Mouse (Mus musculus): ENCODE results near the gene Shisa7. TPM values are rescaled to one million over a fixed set of nuclear protein-coding genes. Genes with fewer than 3 reads are reported as not detected.
"Not testable (repeated sequence)": the region's sequence is repeated elsewhere in the genome, so short reads cannot be mapped to it uniquely, and the experiment has no call there.

Shisa7 gene
- total RNA-seq, 2 experiments from 2014 or later = 132 to 182 TPM

DNA sequence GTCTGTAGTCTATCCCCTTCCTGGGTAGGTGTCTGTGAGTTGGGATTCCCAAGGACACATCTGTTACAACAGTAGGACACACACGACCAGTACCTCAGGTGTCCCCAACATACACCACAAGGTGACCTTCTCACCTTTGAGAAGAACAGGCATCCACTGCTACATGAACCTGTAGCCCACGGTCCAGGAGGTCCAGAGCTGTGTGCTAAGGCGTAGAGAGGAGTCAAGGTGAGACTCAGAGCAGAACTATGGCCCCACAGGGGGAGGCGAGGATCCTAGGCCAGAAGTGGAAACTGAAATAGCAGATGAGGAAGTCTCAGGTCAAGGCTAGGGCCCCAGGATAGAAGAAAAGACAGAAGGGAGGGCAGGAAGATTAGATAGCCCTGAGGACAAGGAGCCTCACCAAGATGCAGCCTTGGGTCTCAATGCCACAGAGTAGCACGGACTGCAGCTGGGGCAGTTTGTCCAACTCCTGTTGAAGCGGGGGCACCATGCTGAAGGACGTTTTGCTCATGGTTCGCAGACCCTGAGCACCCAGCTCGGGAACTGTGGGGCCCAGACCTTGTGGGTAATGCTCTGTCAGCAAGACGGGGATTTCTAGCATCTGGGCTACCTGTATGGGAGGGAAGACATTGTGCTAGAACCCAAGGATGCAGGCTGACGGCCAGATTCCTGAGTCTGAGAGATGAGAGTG lies 6.3 kb upstream of the Shisa7 start:
- no peak for DNase-seq (ENCODE audit: extremely low spot score in 1 of 2, low spot score in 1 of 2)

DNA sequence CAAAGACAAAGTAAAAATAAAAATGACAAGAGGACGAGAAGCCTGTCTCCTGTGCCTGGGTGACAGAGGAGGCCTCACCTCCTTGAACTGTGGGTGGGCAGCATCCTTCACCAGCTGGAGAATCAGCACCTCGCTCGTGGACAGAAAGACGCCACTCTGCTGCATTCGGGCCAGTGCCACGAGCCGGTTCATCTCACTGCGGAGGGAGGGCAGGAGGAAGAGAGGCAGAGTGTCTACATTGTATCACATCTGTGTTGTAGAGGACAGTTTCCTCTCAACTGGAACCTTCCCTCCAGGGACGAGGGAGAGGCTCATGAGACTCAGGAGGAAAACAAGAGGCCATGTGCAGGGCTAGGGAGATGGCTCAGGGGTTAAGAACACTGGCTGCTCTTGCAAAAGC lies 4.9 kb upstream of the Shisa7 start:
- no peak for DNase-seq (ENCODE audit: extremely low spot score in 1 of 2, low spot score in 1 of 2)

DNA sequence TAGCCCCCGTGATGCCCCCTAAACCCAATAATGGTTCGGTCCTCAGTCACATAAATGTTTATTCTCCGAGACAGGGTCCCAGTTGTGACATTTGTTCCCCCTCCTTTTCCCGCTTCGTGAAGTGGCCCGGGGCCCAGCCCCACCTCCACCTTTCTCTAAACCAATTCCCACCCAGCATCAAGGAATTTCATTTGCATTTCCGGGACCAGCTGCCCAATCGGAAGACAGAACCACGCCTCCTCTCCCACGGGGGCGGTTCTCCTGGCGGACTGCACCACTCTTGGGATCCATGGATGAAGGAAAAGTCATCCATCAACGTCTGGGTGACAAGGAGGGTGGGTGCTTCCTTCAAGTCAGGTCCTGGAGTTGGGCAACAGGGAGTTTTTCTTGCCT lies 417 bp upstream of the Shisa7 start:
- peak; percentile 68 to 73 for DNase-seq (ENCODE audit: extremely low spot score in 1 of 2, low spot score in 1 of 2)

DNA sequence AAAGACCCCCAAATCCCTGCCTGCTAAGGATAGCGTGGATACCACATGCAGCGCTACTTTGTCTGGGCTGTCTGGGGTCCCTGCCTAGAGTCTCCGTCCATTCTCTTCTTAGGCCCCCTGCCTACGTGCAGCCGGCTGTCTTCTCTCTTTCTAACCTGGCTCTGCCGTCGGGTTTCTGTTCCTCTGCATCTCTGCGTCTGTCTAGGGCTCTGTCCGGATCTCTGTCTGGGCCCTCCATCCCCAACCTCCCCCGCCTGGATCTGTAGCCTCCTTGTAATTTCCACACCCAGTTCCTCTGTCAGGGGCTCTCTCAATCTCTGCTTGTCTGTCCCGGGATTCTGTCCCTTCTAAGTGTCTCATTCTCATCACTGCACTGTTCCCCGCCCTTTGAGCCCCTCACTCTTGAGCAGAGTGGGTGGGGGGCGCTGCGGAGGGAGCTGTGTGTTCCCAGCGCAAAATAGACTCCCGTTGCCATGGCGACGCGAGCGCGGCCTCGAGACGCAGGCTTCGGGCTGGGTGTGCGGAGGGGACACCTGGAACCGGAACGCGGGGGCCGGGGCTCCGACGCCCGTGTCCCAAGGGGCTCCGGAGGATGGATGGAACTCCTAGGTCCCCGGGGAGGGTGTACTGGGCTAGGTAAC lies 772 bp downstream of the Shisa7 start:
- peak; percentile 71 to 75 for DNase-seq (ENCODE audit: extremely low spot score in 1 of 2, low spot score in 1 of 2)

DNA sequence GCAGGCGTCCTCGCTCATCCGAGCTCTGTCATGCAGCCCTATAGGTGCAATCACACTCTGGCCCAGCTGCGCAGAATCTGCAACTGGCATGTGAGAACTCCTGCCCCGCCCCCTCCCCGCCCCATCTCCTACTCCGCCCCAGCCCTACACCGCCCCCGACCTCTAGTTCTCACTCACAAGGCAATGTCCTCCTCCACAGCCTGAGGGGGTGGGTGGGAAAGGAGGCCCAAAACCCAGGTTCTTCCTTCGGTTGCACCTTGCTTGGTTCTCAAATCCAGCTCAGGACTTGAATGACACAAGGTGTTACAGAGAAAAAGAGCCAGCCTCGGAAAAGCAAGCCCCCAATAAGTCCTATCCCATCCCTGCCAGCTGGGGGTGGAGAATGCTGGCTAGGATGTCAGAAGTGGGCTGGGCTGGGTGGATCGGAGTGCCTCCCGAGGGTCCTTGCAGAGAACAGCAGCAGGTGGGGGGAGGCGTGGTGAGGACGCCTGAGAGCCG lies 1.8 kb downstream of the Shisa7 start:
- DNase-seq (ENCODE audit: extremely low spot score in 1 of 2, low spot score in 1 of 2) = peak; percentile 30 to 39

DNA sequence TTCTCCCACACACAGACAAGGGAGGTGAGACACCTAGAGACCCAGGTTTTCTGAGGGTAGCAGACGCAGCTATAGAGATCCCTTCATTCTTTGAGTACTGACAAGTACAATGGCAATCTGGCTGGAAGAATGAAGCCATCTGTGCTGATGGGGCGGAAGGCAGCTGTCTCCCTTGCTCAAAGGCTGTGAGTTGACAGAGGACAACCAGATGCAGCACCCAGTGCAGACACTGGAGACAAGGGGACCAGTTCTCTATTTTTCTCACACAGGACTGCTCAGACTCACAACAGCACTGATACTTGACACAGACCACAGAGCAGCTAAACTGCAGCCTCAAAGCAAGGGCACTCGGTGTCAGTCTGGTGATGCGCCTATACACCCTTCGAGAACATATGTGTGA lies 2.4 kb downstream of the Shisa7 start:
- DNase-seq (ENCODE audit: extremely low spot score in 1 of 2, low spot score in 1 of 2) = peak in 1 of 2 experiments; percentile 35

DNA sequence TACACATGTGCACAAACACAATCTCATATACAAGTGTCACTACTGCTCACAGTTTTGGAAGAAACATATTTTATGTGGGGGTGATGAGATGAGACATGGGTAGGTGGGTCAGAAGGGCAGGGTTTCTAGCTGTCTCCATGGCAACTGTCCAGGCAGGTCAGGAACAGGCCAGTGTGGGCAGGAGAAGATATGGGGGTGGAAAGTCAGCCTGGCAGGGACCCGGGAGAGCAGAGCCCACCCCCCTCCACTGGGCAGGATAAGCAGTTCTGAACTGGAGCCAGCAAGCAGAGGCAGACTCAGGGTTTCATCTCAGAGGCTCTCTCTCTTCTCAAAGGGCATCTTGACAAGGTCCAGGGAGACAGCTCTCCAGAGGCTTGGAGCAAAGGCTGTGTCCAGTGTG lies 6.9 kb downstream of the Shisa7 start:
- no peak for DNase-seq (ENCODE audit: extremely low spot score in 1 of 2, low spot score in 1 of 2)

DNA sequence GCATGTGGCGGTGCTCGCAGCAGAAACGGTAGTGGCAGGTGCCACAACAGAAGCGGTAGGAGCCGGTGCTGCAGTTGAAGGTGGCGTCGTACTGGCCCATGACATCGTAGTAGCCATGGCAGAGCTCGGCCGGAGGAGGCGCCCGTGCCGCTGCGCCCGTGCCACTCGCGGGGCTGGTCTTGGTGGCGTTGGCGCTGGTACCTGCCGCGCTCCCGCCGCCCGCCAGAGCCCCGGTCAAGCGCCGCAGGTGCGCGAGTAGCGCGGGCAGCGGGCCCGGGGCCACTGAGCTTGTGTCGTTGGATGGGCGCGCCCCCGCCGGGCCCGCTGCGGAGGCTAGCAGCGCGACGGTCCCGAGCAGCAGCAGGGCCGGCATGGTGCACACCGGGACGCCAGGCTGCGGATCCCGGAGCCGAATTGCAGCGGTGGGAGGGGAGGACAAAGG lies 8.1 kb downstream of the Shisa7 start:
- DNase-seq (ENCODE audit: extremely low spot score in 1 of 2, low spot score in 1 of 2) = no peak

DNA sequence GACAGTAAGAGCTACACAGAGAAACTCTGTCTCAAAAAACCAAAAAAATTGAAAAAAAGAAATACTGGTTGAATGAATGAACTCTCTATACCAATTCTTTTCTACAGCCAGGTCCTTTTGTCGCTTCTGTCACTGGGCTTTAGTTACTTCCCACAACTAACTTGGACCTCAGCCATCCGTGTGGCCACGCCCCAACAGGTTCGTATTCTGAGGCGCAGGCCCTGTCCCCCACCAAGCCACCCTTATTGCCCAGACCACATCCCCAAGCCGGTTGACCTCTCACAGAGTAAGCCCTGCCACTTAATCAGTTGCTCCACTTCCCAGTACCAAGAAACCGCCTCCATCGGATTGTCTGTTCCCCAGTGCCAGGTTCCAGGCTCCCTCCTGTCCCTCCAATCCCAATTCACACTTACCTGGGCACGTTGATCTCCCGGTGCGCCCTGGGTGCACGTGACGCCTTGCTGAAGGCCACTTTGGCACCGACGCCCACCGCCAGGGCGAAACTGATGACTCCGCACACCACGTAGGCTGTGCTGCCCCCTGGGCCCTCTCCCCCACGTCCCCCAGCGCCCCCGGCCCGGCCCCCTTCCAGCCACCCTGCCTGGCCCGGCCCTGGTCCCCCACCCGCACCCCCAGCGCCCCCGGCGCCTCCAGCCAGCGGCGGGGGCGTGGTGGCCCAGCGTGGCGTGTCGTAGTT lies 8.7 kb downstream of the Shisa7 start:
- no peak for DNase-seq (ENCODE audit: extremely low spot score in 1 of 2, low spot score in 1 of 2)

DNA sequence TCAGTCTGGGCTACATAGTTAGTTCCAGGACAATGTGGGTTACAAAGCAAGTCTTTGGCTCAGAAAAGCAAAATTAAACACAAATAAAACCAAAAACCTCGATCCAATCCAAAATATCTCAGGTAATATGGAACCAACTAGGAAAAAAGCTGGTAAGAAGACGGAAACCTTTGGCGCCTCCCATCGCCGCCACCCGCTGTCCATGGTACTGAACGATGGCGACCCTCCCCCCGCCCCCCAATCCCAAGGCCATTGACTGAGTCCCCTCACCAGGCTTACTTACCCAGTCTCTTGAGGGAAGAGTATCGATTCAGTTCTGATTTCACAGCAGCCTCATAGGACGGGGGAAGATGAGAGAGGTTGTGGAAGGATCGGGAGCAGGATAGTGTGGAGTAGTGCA lies 14.0 kb downstream of the Shisa7 start:
- no peak for DNase-seq (ENCODE audit: extremely low spot score in 1 of 2, low spot score in 1 of 2)

DNA sequence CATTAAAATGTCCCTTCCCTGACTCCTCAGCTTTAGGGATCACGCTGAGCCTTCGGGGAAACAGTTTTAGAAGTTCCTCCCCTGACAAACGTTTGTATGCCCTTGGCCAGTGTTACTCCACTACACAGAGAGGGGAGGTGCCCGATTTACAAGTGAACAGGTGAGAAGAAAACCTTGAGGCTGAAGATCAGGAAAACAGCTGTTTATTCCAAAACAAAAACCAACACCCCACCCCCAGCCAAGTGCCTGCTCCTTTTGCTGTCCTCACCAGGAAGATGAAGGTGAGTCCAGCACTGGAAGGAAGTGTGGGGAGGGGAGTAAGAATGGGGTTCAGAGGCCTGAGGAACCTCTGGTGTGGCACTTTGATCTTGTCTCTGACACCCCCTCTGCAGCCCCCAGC lies 19.1 kb downstream of the Shisa7 start:
- no peak for DNase-seq (ENCODE audit: extremely low spot score in 1 of 2, low spot score in 1 of 2)

DNA sequence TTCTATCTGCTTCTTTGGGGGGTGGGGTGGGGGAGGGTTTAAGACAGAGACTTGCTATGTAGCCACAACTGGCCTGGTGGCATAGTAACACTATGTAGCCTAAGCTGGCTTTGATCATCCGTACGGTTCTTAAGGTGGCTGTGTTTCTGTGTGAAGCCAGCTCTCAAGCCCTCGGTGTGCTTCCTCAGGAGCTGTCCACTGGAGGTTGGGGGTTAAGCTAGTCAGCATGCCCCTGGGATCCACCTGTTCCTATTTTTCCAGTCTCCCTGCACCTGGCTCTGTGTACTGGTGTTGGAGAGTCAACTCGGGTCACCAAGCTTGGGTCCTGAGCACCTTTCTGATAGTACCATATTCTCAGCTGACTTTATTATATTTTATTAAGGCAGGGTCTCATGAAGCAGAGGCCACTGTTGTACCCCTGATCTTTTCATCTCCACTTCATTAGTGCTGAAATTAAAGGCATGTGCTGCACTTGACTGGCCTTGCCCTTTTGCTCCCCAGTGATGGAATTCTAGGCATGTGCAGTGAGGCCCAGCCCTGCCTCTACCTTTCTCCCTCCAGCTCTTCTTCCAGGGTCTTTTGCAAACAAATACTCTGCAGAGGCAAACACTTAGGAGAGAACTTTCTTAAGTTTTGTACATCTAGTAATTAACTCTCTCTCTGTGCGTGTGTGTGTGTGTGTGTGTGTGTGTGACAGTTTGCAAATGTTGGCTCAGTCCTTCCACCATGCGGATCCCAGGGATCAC lies 22.2 kb downstream of the Shisa7 start:
- DNase-seq (ENCODE audit: extremely low spot score in 1 of 2, low spot score in 1 of 2) = no peak

DNA sequence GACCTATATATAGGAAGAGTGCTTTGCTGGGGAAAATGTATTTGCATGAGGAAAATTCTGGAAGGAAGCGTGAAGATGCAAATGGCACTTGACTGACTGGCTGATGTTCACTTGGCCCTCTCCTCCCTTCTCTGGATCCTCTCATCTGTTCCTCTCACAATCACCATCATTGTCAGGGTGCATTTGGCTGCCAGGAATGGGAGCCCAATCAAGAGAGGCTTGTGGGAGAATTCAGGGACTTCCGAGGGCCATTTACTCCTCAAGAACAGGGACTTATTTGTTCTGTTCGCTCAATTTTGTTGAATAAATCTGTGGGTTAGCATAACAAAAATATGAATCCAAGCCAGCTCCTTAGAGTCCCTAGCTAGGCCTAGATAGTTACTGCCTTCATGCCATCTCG lies 22.8 kb downstream of the Shisa7 start:
- no peak for DNase-seq (ENCODE audit: extremely low spot score in 1 of 2, low spot score in 1 of 2)

DNA sequence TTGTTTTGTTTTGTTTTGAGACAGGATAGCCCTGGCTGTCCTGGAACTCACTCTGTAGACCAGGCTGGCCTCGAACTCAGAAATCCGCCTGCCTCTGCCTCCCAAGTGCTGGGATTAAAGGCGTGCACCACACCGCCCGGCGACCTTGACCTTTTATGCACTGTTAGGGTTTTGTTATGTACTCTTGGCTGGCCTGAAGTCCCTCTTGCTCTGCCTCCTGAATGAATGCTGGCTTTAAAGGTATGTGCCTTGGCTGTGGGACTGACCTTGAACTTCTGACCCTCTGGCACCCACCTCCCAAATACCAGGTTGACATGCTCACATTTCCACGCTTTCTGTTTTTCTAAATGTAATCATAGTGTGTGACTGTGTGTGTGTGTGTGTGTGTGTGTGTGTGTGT lies 23.6 kb downstream of the Shisa7 start:
- not testable (repeated sequence) for DNase-seq (ENCODE audit: extremely low spot score in 1 of 2, low spot score in 1 of 2)

DNA sequence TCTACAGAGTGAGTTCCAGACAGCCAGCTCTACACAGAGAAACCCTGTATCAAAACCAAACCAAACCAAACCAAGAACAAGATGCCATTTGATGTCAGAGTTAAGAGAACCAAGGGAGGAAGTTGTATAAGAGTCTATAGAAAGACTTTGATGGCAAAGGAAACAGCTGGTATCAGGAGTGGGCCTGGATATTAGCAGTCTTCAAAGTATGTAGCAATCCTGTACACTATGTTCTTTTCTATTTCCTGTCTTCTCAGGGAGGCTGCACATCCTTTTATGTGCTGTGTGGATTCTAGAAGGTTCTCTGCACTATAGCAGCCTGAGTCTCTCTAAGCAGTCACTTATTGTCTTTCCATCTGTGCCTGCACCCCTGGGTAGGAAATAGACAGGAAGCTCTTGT lies 27.9 kb downstream of the Shisa7 start:
- DNase-seq (ENCODE audit: extremely low spot score in 1 of 2, low spot score in 1 of 2) = no peak

DNA sequence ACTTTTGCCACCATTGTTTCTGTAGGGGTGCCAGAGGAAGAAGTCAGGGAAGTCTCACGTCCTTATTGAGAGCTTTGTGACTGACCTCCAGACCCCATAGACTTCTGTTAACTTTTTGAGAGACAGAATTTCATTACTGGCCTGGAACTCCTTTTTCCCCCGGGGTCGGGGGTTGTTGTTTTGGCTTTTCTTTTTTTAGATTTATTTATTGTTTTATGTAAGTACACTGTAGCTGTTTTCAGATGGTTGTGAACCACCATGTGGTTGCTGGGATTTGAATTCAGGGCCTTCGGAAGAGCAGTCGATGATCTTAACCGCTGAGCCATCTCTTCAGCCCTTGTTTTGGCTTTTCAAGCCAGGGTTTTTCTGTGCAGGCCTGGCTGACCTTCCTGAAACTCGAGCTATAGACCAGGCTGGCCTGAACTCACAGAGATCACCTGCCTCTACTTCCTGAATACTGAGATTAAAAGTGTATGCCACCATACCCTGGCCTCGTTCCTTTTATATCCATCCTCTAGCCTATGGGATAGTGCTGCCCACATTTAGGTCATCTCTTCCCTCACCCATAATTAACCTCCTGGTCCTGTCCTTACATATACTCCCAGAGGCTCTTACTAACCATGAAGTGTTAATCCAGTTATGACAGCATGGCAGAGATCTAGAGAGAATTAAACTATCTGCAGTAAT lies 31.2 kb downstream of the Shisa7 start:
- DNase-seq (ENCODE audit: extremely low spot score in 1 of 2, low spot score in 1 of 2) = no peak

DNA sequence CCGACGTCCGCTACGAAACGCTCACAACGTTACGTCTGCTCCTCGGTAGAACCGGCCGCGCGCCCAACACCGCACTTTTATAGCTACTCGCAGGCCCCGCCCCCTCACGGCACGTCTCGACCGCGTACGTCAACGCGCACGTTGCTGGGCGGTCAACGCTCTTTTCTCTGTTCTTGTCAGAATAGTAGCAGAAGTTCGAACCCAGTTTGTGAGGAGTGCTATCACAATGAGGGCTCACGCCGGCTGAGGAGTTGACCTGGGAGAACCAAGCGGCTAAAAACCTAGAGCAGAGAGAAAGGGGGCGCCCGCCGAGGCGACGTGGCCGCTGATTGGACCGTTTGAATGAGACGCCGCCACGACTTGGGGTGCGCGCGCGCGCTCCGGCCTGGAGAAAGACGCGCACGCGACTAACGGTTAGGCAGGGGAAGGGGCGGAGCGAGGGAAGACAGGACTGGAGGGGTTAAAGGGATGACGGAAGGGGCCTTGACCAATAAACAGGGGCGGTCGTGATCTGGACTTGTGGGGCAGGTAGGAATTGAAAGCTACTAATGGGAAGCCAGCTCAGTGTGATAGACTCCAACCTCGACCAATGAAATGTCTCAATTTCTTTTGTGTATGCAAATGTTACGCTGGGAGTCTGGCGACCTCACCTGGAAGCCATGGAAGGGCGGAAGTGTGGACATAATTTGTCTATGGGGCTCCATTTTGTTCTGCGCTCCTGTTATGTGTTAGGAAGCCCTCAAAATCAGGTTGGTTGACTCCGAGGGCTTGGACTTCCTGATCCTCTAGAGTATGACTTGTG lies 32.0 kb downstream of the Shisa7 start, which contains the start of gene Ube2s:
Gene Ube2s (minus strand): TSS at position 288 of the 802 bp plus-strand sequence.
- DNase-seq (ENCODE audit: extremely low spot score in 1 of 2, low spot score in 1 of 2) = peak; percentile 95

DNA sequence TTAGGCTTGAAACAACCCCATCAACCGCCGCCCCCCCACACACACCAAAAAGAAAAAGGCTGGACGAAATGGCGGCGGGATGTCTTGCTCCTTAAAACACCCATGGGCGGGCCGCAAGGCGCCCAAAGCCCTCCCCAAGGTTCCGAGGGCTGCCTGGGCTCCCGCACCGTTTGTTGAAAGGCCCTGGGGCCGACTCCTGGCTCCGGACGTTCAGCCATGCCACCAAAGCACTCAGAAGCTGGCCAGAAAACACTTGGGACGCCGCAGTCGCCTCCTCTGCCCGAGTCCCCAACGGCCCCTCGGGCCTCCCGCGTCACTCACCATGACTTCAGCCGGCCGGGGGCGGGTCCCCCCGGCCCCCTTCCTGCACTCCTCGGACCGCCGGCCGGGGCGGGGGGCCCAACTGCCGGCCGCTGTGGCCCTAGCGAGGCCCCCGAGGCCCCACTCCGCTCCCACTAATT lies 32.6 kb downstream of the Shisa7 start:
- no peak for DNase-seq (ENCODE audit: extremely low spot score in 1 of 2, low spot score in 1 of 2)

DNA sequence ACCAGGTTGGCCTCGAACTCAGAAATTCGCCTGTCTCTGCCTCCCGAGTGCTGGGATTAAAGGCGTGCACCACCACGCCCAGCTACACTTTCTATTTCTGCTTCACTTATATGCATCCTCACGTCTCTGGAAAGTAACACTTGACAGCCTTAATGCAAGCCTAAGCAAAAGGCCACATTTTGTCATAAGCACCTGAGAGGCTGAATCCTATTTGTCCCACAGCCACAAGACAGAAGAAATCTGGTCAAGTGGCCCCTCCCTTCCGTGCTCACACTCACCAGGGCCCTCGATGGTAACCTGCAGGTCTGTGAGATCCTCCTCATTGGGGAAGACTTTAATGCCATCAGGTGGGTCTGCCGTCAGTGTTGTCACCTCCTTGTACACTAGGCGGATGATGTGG lies 33.4 kb downstream of the Shisa7 start:
- DNase-seq (ENCODE audit: extremely low spot score in 1 of 2, low spot score in 1 of 2) = not testable (repeated sequence)

Measured in layer of hippocampus, postnatal 25 days (tissue).